Mouse (Mus musculus) kidney, adult 2 months (tissue): ENCODE data around the gene Tlk2. TPM values are rescaled to one million over a fixed set of nuclear protein-coding genes. Genes with fewer than 3 reads are reported as not detected.

ENCODE experiments used
- DNase-seq: peaks from one replicate; pipeline ENCODE4 v3.0.0; 2021
- H3K27ac ChIP-seq: fragments of 200-500 bp; 2 replicates; pipeline ENCODE4 v1.5.1; 2012; ENCODE audit warnings: low read depth, low read length, control low read depth, inconsistent platforms; ENCODE audit not compliant: insufficient read depth
- H3K27me3 ChIP-seq: fragments of 200-500 bp; replicated peaks from 2 replicates; pipeline ENCODE4 v1.6.1; 2012; ENCODE audit warnings: mild to moderate bottlenecking, moderate library complexity, low read length, inconsistent platforms; ENCODE audit not compliant: control insufficient read depth, insufficient read depth
- H3K36me3 ChIP-seq: fragments of 200-500 bp; 2 replicates; pipeline ENCODE4 v1.6.1; 2012; ENCODE audit warnings: mild to moderate bottlenecking, moderate library complexity, low read length, inconsistent platforms; ENCODE audit not compliant: control insufficient read depth, insufficient read depth
- H3K4me1 ChIP-seq: fragments of 200-500 bp; 2 replicates; pipeline ENCODE4 v1.6.1; 2011; ENCODE audit warnings: low read length; ENCODE audit not compliant: control insufficient read depth, insufficient read depth
- H3K4me3 ChIP-seq: fragments of 200-500 bp; 2 replicates; pipeline ENCODE4 v1.5.1; 2011; ENCODE audit warnings: mild to moderate bottlenecking, low read depth, low read length, control low read depth; ENCODE audit not compliant: insufficient read depth
- CTCF ChIP-seq: fragments of 200-500 bp; conservative IDR thresholded peaks from 2 replicates; pipeline ENCODE4 v1.5.1; 2011; ENCODE audit warnings: low read depth, mild to moderate bottlenecking, control low read depth, low read length, moderate library complexity, mixed read lengths; ENCODE audit not compliant: insufficient read depth, insufficient read length
- POLR2A ChIP-seq: fragments of 200-500 bp; IDR thresholded peaks from one replicate; pipeline ENCODE4 v1.6.1; 2011; ENCODE audit warnings: low read depth, low read length, control low read depth
- WGBS: fragments of 180-500 bp; shearing (Covaris S2); methylation state at CpG from one replicate; pipeline ENCODE4 v1.1.7; 2018; 5-methylcytosine and 5-hydroxymethylcytosine counted together
- polyA plus RNA-seq: library from polyadenylated mRNA; depleted of rRNA; stranded (reverse); fragments of >200 nt; gene quantifications from 2 replicates; pipeline ENCODE4 v1.2.3, GENCODE M21; 2012

Gene Tlk2
- polyA plus RNA-seq, 1 experiment, result 15.4 TPM

GRCm38 (mm10) chr11:105282460-105282859 lies 103.9 kb downstream of the Tlk2 start:
- DNase-seq, result peak; percentile 50
- WGBS, result 47% methylated on average over 2 of the region's 2 CpGs
- H3K27me3 ChIP-seq, result no peaks in the 10 kb centered on the region
- TF ChIP-seq CTCF, result no peak
- no peak for TF ChIP-seq POLR2A
- no peaks in the 10 kb centered on the region for H3K4me1 ChIP-seq
- no peak overlapping the region for H3K4me3 ChIP-seq
- peaks cover 2% of the 10 kb centered on the region for H3K36me3 ChIP-seq
- no peak overlapping the region for H3K27ac ChIP-seq

- no peaks in the 10 kb centered on the region for H3K27me3 ChIP-seq
- no peak overlapping the region for H3K27ac ChIP-seq
- no peaks in the 10 kb centered on the region for H3K4me1 ChIP-seq
- peaks cover 2% of the 10 kb centered on the region for H3K36me3 ChIP-seq
- TF ChIP-seq POLR2A, result no peak
- no peak for TF ChIP-seq CTCF
- DNase-seq, result no peak
- 97% methylated on average over 9 of the region's 9 CpGs for WGBS
- no peak overlapping the region for H3K4me3 ChIP-seq
Measured at GRCm38 (mm10) chr11:105283016-105283415, 104.4 kb downstream of the Tlk2 start.

- H3K27ac ChIP-seq, result no peak overlapping the region
- no peaks in the 10 kb centered on the region for H3K27me3 ChIP-seq
- H3K36me3 ChIP-seq, result no peaks in the 10 kb centered on the region; the same call in 1 of the 2 replicates
- no peaks in the 10 kb centered on the region for H3K4me1 ChIP-seq
- TF ChIP-seq CTCF (no peak), POLR2A (no peak)
- WGBS, result 44% methylated on average over 3 of the region's 3 CpGs
- H3K4me3 ChIP-seq, result no peak overlapping the region
- no peak for DNase-seq
Measured at GRCm38 (mm10) chr11:105285720-105286119, 107.1 kb downstream of the Tlk2 start.

- Histone ChIP-seq H3K4me1 (no peaks in the 10 kb centered on the region), H3K4me3 (no peak overlapping the region), H3K27me3 (no peaks in the 10 kb centered on the region), H3K36me3 (no peaks in the 10 kb centered on the region), H3K27ac (no peak overlapping the region)
- no peak for TF ChIP-seq POLR2A
- TF ChIP-seq CTCF, result no peak
- no peak for DNase-seq
- WGBS, result 72% methylated on average over 3 of the region's 3 CpGs
Measured at GRCm38 (mm10) chr11:105289403-105289802, 110.8 kb downstream of the Tlk2 start.

DNA sequence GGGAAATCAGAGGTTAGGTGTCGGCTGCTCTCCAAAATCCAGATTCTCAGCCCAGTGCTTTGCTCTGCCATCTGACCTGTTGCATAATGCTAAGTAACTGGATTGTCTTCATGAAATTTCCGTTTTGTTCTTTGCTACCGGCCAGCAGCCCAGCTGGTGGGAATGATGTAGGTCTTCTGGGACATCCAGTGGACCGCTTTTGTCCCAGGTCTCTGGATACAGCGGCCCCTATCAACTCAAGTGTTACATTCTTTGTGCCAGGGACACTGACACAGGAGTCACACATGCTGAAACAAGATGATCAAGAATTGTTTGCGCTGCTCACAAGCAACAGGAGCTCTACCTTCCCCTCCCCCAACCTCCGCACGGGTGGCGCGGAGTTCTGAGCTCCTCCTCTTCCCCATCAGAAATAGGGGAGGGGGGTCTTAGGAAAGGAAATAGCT lies 113.1 kb downstream of the Tlk2 start:
- peak overlapping the region; percentile 63 for H3K27ac ChIP-seq
- H3K36me3 ChIP-seq, result no peaks in the 10 kb centered on the region
- no peaks in the 10 kb centered on the region for H3K27me3 ChIP-seq
- no peaks in the 10 kb centered on the region for H3K4me1 ChIP-seq
- peak overlapping the region; percentile 52 for H3K4me3 ChIP-seq
- 20% methylated on average over 10 of the region's 10 CpGs for WGBS
- DNase-seq, result peak; percentile 54
- TF ChIP-seq POLR2A (no peak), CTCF (no peak)

DNA sequence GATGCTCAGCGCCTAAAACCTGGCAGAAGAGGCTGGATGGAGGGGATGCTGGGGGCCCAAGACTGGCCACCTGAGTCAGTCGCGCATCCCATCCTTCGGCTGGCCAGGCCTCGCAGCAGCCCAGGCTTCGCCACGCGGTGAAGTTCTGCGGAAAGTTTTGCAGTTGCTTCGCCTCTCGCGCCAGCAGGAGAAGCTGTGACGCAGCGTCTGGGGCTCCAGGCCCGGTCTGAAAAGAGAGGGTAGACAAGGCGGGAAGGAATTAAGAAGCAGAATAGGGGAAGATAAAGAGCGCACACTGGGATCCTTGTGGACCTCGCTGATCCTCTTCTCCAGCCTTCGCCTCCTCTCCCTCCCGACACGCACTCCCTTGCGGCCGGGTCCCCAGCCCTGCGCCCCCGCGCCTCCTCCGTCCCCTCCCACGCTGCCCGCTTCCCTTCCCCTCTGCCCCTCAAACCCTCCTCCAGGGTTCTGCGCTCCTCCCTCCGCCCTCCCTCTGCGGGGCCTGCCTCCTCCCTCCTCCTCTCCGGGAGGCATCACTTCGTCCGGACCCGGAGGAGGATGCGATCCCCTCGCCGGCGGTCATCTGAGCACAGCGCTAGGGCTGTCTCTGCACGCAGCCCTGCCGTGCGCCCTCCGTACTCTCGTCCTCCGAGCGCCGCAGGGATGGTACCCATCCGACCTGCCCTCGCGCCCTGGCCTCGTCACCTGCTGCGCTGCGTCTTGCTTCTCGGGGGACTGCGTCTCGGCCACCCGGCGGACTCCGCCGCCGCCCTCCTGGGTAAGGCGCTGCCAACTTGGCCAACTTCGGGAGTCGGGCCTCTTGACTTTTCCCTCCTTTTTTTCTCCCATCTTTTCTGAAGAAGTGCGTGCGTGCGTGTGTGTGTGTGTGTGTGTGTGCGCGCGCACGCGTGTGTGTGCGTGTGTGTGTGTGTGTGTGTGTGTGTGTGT lies 113.8 kb downstream of the Tlk2 start, which contains the start of gene Mrc2:
Mrc2 (plus strand) TSS at position 520 of the 948 bp plus-strand sequence.
- no peaks in the 10 kb centered on the region for H3K36me3 ChIP-seq
- no peak for TF ChIP-seq CTCF
- peak; percentile 34 for TF ChIP-seq POLR2A
- 1% methylated on average over 73 of the region's 75 CpGs for WGBS
- DNase-seq, result peak; percentile 67
- H3K27me3 ChIP-seq, result no peaks in the 10 kb centered on the region
- H3K4me3 ChIP-seq, result peak within 1 kb of the TSS; percentile 52
- no peaks in the 10 kb centered on the region for H3K4me1 ChIP-seq
- peak within 1 kb of the TSS; percentile 63 for H3K27ac ChIP-seq

DNA sequence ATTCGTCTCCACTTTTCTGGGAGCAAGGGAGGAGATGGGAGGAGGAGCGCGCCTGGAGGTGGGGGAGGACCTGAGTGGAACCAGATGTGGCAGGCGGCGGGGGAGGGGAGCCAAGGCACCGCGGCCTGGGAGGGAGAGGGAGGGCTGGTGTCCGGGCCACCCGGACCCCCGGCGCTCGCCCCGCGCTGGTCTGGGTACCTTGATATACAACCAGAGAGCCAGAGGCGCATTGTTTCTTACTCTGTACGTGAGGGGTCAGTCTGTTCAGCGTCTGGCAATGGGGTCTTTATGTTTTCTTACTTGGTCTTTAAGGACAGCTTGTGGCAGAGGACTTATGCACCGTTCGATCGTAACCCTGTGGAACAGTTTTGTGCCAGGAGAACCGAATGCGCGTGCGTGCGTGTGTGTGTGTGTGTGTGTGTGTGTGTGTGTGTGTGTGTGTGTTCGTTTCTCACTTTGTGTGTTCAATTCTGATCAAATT lies 114.5 kb downstream of the Tlk2 start:
- Histone ChIP-seq H3K27ac (peak overlapping the region; percentile 40), H3K4me3 (peak overlapping the region; percentile 52), H3K27me3 (no peaks in the 10 kb centered on the region), H3K36me3 (no peaks in the 10 kb centered on the region), H3K4me1 (no peaks in the 10 kb centered on the region)
- TF ChIP-seq POLR2A (no peak), CTCF (no peak)
- WGBS, result 19% methylated on average over 26 of the region's 26 CpGs
- peak; percentile 49 for DNase-seq
